Mouse (Mus musculus): Measurements from ENCODE around the gene Xiap. TPM values are rescaled to one million over a fixed set of nuclear protein-coding genes. Genes with fewer than 3 reads are reported as not detected.

The Xiap gene
- polyA plus RNA-seq, 1 experiment from 2014 or later = 6.8 TPM

DNA sequence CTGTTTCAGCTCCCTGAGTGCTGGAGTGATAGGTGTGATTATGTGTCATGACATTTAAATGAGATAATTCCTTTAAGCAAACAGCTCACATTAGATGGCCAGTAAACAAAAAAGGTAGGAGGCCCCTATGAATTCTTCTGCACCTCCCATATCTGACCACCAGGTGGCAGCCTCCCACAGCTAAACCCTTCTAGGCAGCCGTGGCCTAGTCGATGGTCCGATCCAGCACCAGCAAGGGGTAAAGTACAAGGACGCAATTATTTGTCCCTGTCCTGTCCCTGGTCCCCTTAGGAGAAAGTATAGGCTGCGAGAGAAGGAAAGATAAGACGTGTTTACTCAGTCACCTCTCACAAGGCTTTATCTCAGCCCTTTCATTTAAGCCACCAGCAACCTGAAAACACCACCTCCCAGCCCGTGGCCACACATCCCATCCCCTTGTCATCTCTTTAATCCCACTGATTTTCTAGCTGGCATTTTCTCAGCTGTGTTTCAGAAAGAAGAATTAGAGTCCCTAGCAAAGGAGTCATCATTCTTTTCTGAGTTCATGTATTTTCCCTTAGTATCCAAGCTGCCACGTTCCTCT is 26.3 kb upstream of the Xiap start:
- H3K27ac ChIP-seq (ENCODE audit: low read length) = peak overlapping the region; percentile 48
- no peaks in the 10 kb centered on the region for H3K36me3 ChIP-seq (ENCODE audit: control insufficient read depth, insufficient read depth)
- H3K4me1 ChIP-seq (ENCODE audit: control insufficient read depth, low read depth, low read length) = no peaks in the 10 kb centered on the region
- H3K9me3 ChIP-seq (replicated peaks; ENCODE audit: control insufficient read depth, low read length) = no peaks in the 10 kb centered on the region
- peak; percentile 67 for ATAC-seq (ENCODE audit: low read depth)
- H3K9ac ChIP-seq (ENCODE audit: low read depth, low read length) = no peak overlapping the region
- WGBS (ENCODE audit: insufficient replicate concordance) = 32% methylated on average over 8 of the region's 8 CpGs
- peak overlapping the region; percentile 2; the same call in 1 of the 2 replicates for H3K4me2 ChIP-seq (ENCODE audit: low read depth, low read length)
- H3K27me3 ChIP-seq (ENCODE audit: control insufficient read depth, insufficient read depth, low read depth, low read length) = no peaks in the 10 kb centered on the region
- H3K4me3 ChIP-seq (ENCODE audit: low read depth, low read length) = no peak overlapping the region

DNA sequence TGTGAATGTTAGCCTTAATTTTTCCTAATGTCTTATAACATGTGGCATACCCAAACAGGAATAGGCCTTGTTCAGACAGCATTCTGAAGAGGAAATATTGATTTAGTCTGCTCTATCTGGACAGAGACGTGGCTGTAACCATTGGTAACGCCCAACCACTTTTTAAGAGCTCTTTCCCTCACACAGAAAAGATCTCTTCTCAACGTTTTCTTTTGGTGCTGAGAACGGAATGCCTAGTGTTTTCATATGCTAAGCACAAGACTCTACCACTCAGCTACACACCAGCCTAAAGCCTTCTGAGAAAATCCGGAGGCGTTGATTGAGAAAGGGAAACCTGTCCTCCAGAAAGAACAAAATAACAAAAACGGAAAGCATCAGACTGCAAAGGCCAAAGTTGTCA is 25.6 kb upstream of the Xiap start:
- no peaks in the 10 kb centered on the region for H3K4me1 ChIP-seq (ENCODE audit: control insufficient read depth, low read depth, low read length)
- no peaks in the 10 kb centered on the region for H3K36me3 ChIP-seq (ENCODE audit: control insufficient read depth, insufficient read depth)
- H3K27ac ChIP-seq (ENCODE audit: low read length) = no peak overlapping the region
- ATAC-seq (ENCODE audit: low read depth) = no peak
- no peak overlapping the region for H3K4me2 ChIP-seq (ENCODE audit: low read depth, low read length)
- no peak overlapping the region for H3K4me3 ChIP-seq (ENCODE audit: low read depth, low read length)
- H3K9me3 ChIP-seq (replicated peaks; ENCODE audit: control insufficient read depth, low read length) = no peaks in the 10 kb centered on the region
- 57% methylated on average over 7 of the region's 7 CpGs for WGBS (ENCODE audit: insufficient replicate concordance)
- H3K9ac ChIP-seq (ENCODE audit: low read depth, low read length) = no peak overlapping the region
- H3K27me3 ChIP-seq (ENCODE audit: control insufficient read depth, insufficient read depth, low read depth, low read length) = no peaks in the 10 kb centered on the region

DNA sequence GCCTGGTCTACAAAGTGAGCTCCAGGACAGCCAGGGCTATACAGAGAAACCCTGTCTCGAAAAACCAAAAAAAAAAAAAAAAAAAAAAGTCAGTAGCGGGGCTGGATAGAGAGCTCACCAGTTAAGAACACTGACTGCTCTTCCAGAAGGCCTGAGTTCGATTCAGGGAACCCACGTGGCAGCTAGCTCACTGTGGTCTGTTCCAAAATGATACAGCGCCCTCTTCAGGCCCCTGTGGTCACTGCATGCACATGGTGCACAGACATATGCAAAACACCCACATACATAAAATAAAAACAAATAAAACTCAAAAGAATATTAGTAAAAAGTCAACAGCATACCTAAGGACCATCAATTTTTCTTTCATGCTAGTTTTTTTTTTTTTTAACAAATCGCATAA is 20.0 kb upstream of the Xiap start:
- no peak overlapping the region for H3K4me3 ChIP-seq (ENCODE audit: low read depth, low read length)
- H3K27me3 ChIP-seq (ENCODE audit: control insufficient read depth, insufficient read depth, low read depth, low read length) = no peaks in the 10 kb centered on the region
- H3K9me3 ChIP-seq (replicated peaks; ENCODE audit: control insufficient read depth, low read length) = no peaks in the 10 kb centered on the region
- no peak overlapping the region for H3K4me2 ChIP-seq (ENCODE audit: low read depth, low read length)
- ATAC-seq (ENCODE audit: low read depth) = no peak
- 62% methylated on average over 5 of the region's 6 CpGs for WGBS (ENCODE audit: insufficient replicate concordance)
- H3K4me1 ChIP-seq (ENCODE audit: control insufficient read depth, low read depth, low read length) = no peaks in the 10 kb centered on the region
- no peak overlapping the region for H3K9ac ChIP-seq (ENCODE audit: low read depth, low read length)
- H3K36me3 ChIP-seq (ENCODE audit: control insufficient read depth, insufficient read depth) = no peaks in the 10 kb centered on the region
- H3K27ac ChIP-seq (ENCODE audit: low read length) = no peak overlapping the region

DNA sequence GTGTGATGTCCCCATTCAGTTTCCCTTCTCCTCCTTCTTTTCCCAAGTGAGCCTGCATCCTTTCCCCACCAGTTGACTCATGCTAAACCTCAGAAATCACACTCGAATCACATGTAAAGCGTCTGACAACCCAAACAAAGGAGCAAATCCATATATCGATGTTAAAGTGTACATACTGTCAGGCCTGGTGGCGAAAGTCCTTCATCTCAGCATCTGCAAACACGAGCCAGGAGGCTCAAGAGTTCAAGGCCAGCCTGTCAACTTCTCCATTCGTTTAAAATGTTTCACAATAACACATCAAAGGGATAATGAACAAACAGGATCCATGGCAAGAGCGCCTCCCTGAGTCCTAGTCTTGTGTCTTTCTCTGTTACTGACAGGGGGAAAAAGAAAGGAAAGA is 14.5 kb upstream of the Xiap start:
- no peaks in the 10 kb centered on the region for H3K36me3 ChIP-seq (ENCODE audit: control insufficient read depth, insufficient read depth)
- H3K27me3 ChIP-seq (ENCODE audit: control insufficient read depth, insufficient read depth, low read depth, low read length) = no peaks in the 10 kb centered on the region
- ATAC-seq (ENCODE audit: low read depth) = peak; percentile 71
- no peaks in the 10 kb centered on the region for H3K4me1 ChIP-seq (ENCODE audit: control insufficient read depth, low read depth, low read length)
- no peak overlapping the region for H3K4me2 ChIP-seq (ENCODE audit: low read depth, low read length)
- 63% methylated on average over 7 of the region's 7 CpGs for WGBS (ENCODE audit: insufficient replicate concordance)
- H3K27ac ChIP-seq (ENCODE audit: low read length) = peak overlapping the region; percentile 61; the same call in 1 of the 2 replicates
- H3K4me3 ChIP-seq (ENCODE audit: low read depth, low read length) = no peak overlapping the region
- H3K9me3 ChIP-seq (replicated peaks; ENCODE audit: control insufficient read depth, low read length) = no peaks in the 10 kb centered on the region
- no peak overlapping the region for H3K9ac ChIP-seq (ENCODE audit: low read depth, low read length)

DNA sequence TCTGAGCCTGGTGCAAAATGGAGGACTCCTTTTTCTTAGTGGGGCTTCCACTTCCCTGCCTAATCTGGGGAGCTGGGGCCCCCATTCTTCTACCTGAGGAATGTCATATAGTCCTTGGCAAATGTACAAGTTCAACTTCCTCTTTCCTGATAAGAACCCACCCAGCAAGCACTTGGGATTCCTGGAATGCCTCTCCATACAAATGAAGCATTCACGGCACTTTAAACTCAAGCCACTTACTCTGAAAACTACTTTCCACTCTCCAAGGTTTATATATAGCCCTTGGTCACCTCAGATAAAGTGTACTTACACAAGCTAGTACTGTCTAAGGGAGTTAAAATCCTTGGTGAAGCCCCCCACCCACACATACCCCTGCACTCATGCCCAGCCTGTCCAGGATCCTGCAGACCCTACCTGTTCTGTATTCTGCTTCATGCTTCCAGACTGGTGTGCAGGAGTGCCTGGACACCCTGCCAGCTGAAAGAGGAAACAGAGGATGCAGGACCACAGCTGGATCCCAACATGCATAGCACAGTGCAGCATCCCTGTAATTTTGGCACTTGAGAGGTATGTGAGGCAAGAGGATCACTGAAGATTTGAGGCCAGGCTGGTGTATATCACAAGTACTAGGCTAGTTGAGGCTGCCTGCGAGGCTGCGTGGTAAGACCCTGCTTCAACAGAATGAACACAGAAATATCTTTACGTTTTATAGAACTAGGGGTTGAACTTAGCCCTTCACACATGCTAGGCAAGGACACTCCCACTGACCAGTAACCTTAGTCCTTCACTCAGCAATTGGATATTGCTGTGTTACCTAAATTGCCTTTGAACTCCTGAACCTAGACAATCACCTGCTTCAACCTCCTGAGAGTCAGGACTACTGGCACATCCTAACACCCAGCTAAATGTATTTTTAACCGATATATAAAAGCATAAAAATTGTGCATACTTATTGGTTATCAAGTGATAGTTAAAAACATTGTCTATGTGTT is 8.5 kb upstream of the Xiap start:
- no peak overlapping the region for H3K4me3 ChIP-seq (ENCODE audit: low read depth, low read length)
- no peaks in the 10 kb centered on the region for H3K36me3 ChIP-seq (ENCODE audit: control insufficient read depth, insufficient read depth)
- no peak overlapping the region for H3K27ac ChIP-seq (ENCODE audit: low read length)
- 64% methylated on average over 5 of the region's 5 CpGs for WGBS (ENCODE audit: insufficient replicate concordance)
- no peak overlapping the region for H3K9ac ChIP-seq (ENCODE audit: low read depth, low read length)
- no peak overlapping the region for H3K4me2 ChIP-seq (ENCODE audit: low read depth, low read length)
- no peaks in the 10 kb centered on the region for H3K9me3 ChIP-seq (replicated peaks; ENCODE audit: control insufficient read depth, low read length)
- no peaks in the 10 kb centered on the region for H3K27me3 ChIP-seq (ENCODE audit: control insufficient read depth, insufficient read depth, low read depth, low read length)
- H3K4me1 ChIP-seq (ENCODE audit: control insufficient read depth, low read depth, low read length) = no peaks in the 10 kb centered on the region
- peak; percentile 51; the same call in 1 of the 2 replicates for ATAC-seq (ENCODE audit: low read depth)

DNA sequence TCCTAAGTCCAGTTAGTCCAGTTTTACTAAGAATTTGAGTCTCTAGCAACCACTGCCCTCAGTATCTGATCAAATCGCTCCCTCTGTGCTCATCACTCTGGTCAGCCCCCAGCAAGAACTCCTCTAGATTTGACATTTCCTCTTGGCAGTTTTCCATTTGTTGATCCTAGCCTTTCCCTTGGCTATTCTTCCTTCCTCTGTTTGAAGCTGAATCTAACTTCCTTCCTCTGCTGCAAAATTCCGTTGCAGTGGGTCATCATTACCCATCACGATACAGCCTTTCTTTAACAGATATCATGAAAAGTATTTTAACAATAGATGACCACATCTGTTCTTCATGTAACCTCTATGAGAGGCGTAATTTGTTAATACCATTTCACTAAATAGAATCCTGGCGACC is 2.5 kb upstream of the Xiap start:
- no peak overlapping the region for H3K4me2 ChIP-seq (ENCODE audit: low read depth, low read length)
- no peak overlapping the region for H3K27ac ChIP-seq (ENCODE audit: low read length)
- no peak overlapping the region for H3K4me3 ChIP-seq (ENCODE audit: low read depth, low read length)
- no peaks in the 10 kb centered on the region for H3K36me3 ChIP-seq (ENCODE audit: control insufficient read depth, insufficient read depth)
- no peaks in the 10 kb centered on the region for H3K9me3 ChIP-seq (replicated peaks; ENCODE audit: control insufficient read depth, low read length)
- ATAC-seq (ENCODE audit: low read depth) = no peak
- 57% methylated on average over 5 of the region's 5 CpGs for WGBS (ENCODE audit: insufficient replicate concordance)
- no peak overlapping the region for H3K9ac ChIP-seq (ENCODE audit: low read depth, low read length)
- no peaks in the 10 kb centered on the region; the same call in 1 of the 2 replicates for H3K4me1 ChIP-seq (ENCODE audit: control insufficient read depth, low read depth, low read length)
- no peaks in the 10 kb centered on the region for H3K27me3 ChIP-seq (ENCODE audit: control insufficient read depth, insufficient read depth, low read depth, low read length)

DNA sequence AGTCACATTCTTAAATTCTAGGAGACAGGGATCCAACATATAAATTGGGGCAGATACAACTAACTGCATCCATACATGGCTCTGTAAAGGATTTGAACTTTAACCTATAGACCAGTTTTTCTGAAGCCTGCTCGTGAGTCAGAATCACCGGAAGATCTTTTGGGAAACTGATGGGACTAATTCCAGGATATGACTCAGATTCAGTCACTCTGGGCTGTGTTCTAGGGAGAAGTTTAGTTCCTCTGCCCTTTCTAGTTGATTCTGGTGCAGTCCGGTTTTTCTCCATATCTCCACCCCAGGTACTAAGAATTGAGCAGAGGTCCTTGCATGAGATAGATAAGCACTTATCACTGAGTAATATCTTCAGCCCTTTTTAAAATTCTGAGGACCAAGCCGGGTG is 1.6 kb upstream of the Xiap start:
- no peak overlapping the region for H3K4me3 ChIP-seq (ENCODE audit: low read depth, low read length)
- WGBS (ENCODE audit: insufficient replicate concordance) = 48% methylated on average over 4 of the region's 4 CpGs
- H3K27ac ChIP-seq (ENCODE audit: low read length) = no peak overlapping the region
- no peaks in the 10 kb centered on the region for H3K9me3 ChIP-seq (replicated peaks; ENCODE audit: control insufficient read depth, low read length)
- ATAC-seq (ENCODE audit: low read depth) = no peak
- H3K36me3 ChIP-seq (ENCODE audit: control insufficient read depth, insufficient read depth) = no peaks in the 10 kb centered on the region
- no peak overlapping the region for H3K4me2 ChIP-seq (ENCODE audit: low read depth, low read length)
- no peaks in the 10 kb centered on the region; the same call in 1 of the 2 replicates for H3K4me1 ChIP-seq (ENCODE audit: control insufficient read depth, low read depth, low read length)
- H3K9ac ChIP-seq (ENCODE audit: low read depth, low read length) = no peak overlapping the region
- H3K27me3 ChIP-seq (ENCODE audit: control insufficient read depth, insufficient read depth, low read depth, low read length) = no peaks in the 10 kb centered on the region

DNA sequence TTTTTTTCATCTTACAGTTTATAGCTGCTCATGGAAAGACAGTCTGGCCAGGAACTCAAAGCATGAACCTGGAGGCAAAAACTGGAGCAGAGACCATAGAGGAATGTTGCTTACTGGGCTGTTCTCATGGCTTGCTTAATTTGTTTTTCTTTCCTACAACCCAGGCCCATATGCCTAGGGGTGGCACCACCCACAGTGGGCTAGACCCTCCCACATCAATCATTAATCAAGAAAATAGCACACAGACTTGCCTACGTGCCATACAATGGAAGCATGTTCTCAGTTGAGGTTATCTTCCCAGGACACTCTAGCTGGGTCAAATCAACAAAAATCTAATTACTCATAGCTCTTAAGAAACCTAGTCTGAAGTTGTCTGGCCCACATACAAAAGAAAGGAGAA is 4.1 kb downstream of the Xiap start:
- Histone ChIP-seq H3K9me3 (replicated peaks; ENCODE audit: control insufficient read depth, low read length) (no peaks in the 10 kb centered on the region), H3K27ac (ENCODE audit: low read length) (no peak overlapping the region), H3K4me3 (ENCODE audit: low read depth, low read length) (no peak overlapping the region), H3K4me2 (ENCODE audit: low read depth, low read length) (no peak overlapping the region), H3K9ac (ENCODE audit: low read depth, low read length) (no peak overlapping the region), H3K36me3 (ENCODE audit: control insufficient read depth, insufficient read depth) (no peaks in the 10 kb centered on the region), H3K4me1 (ENCODE audit: control insufficient read depth, low read depth, low read length) (no peaks in the 10 kb centered on the region; the same call in 1 of the 2 replicates), H3K27me3 (ENCODE audit: control insufficient read depth, insufficient read depth, low read depth, low read length) (no peaks in the 10 kb centered on the region)
- WGBS (ENCODE audit: insufficient replicate concordance) = 52% methylated on average over 1 of the region's 1 CpGs
- peak; percentile 20; the same call in 1 of the 2 replicates for ATAC-seq (ENCODE audit: low read depth)

DNA sequence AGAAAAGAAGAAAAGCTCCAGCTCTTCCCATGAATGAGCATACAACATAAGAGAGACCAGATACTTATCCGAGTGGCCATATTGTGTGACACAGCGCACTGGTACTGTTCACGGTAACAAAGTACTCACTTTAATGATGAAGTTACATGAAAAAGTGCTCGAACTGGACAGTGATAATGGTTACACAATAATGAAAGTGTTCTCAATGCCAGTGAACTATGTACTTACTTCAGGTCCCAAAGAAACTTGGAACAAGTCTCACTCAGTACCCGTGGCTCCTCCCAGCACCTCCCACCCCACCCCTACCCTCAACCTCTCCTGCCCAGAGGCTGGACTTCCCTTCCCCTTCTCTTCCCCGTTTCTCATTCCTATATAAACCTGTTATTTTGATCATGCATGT is 5.6 kb downstream of the Xiap start:
- Histone ChIP-seq H3K9me3 (replicated peaks; ENCODE audit: control insufficient read depth, low read length) (no peaks in the 10 kb centered on the region), H3K27me3 (ENCODE audit: control insufficient read depth, insufficient read depth, low read depth, low read length) (no peaks in the 10 kb centered on the region), H3K4me1 (ENCODE audit: control insufficient read depth, low read depth, low read length) (no peaks in the 10 kb centered on the region; the same call in 1 of the 2 replicates), H3K9ac (ENCODE audit: low read depth, low read length) (no peak overlapping the region), H3K4me3 (ENCODE audit: low read depth, low read length) (no peak overlapping the region), H3K4me2 (ENCODE audit: low read depth, low read length) (no peak overlapping the region), H3K27ac (ENCODE audit: low read length) (no peak overlapping the region), H3K36me3 (ENCODE audit: control insufficient read depth, insufficient read depth) (no peaks in the 10 kb centered on the region)
- no peak for ATAC-seq (ENCODE audit: low read depth)
- WGBS (ENCODE audit: insufficient replicate concordance) = 64% methylated on average over 6 of the region's 6 CpGs
